Mouse (Mus musculus) ES-E14 (cell line): ENCODE measurements around the gene Hcn2. TPM values are rescaled to one million over a fixed set of nuclear protein-coding genes. Genes with fewer than 3 reads are reported as not detected.
A peak's percentile ranks its signal among the peaks of the same experiment; 100 is the strongest.

Experiments
- DNase-seq: peaks from one replicate; pipeline ENCODE4 v3.0.0-alpha.2; 2013; ENCODE audit warnings: low read depth, low spot score
- H3K27ac ChIP-seq: 2 replicates; pipeline ENCODE4 v1.5.1; 2012; ENCODE audit warnings: low read depth, mild to moderate bottlenecking, low read length, moderate library complexity, mixed read lengths; ENCODE audit not compliant: poor library complexity, insufficient read depth, severe bottlenecking
- H3K36me3 ChIP-seq: 2 replicates; pipeline ENCODE4 v1.6.1; 2012; ENCODE audit warnings: mild to moderate bottlenecking, low read length, moderate library complexity, mixed read lengths; ENCODE audit not compliant: control insufficient read depth, poor library complexity, insufficient read depth, severe bottlenecking
- H3K4me1 ChIP-seq, 2 experiments: fragments of 150-350 bp in 1 of 2; sonication (generic) in 1 of 2; 2 replicates each; pipeline ENCODE4 v1.6.1; 2012; ENCODE audit warnings: low read length in 2 of 2, mild to moderate bottlenecking in 1 of 2, mixed read lengths in 1 of 2; ENCODE audit not compliant: control insufficient read depth in 2 of 2, insufficient read depth in 2 of 2, poor library complexity in 1 of 2
- H3K4me3 ChIP-seq, 2 experiments: fragments of 150-350 bp in 1 of 2; sonication (generic) in 1 of 2; 2 replicates each; pipeline ENCODE4 v1.5.1; 2012; ENCODE audit warnings: low read length in 2 of 2, low read depth in 1 of 2, mild to moderate bottlenecking in 1 of 2, mixed read lengths in 1 of 2; ENCODE audit not compliant: insufficient read depth in 1 of 2, poor library complexity in 1 of 2, severe bottlenecking in 1 of 2
- H3K9ac ChIP-seq: 2 replicates; pipeline ENCODE4 v1.6.1; 2012; ENCODE audit warnings: low read depth, mild to moderate bottlenecking, low read length, mixed read lengths; ENCODE audit not compliant: poor library complexity, insufficient read depth, severe bottlenecking
- H3K9me3 ChIP-seq: fragments of 150-350 bp; sonication (generic); 2 replicates; pipeline ENCODE4 v1.6.1; 2012; ENCODE audit warnings: low read depth, mild to moderate bottlenecking, low read length; ENCODE audit not compliant: control insufficient read depth, insufficient read depth
- CHD2 ChIP-seq: IDR thresholded peaks from 2 replicates; pipeline ENCODE4 v1.6.1; 2014; ENCODE audit warnings: mild to moderate bottlenecking, low read depth, low read length, inconsistent platforms
- HCFC1 ChIP-seq: IDR thresholded peaks from 2 replicates; pipeline ENCODE4 v1.6.1; 2012; ENCODE audit warnings: low read length, inconsistent platforms, borderline replicate concordance; ENCODE audit not compliant: insufficient read depth
- MAFK ChIP-seq: IDR thresholded peaks from 2 replicates; pipeline ENCODE4 v1.6.1; 2014; ENCODE audit warnings: mild to moderate bottlenecking, low read depth, low read length, inconsistent platforms; ENCODE audit not compliant: insufficient read depth
- ZC3H11A ChIP-seq: IDR thresholded peaks from 2 replicates; pipeline ENCODE4 v1.6.1; 2012; ENCODE audit warnings: low read depth, mild to moderate bottlenecking, inconsistent platforms, low read length, borderline replicate concordance
- ZNF384 ChIP-seq: IDR thresholded peaks from 2 replicates; pipeline ENCODE4 v1.6.1; 2012; ENCODE audit warnings: low read depth, low read length, inconsistent platforms
- in situ Hi-C, 2 experiments: fragments of 600-800 bp; cut with MboI; formaldehyde crosslinking; loops; one replicate each; pipeline ENCODE4 v1.15.1; 2025; ENCODE audit warnings: low sequenced_read_pairs in 2 of 2, inconsistent platforms in 1 of 2; ENCODE audit not compliant: unreplicated experiment in 2 of 2
- total RNA-seq: library from RNA; depleted of rRNA; stranded (reverse); fragments of 300-350 nt; gene quantifications from 2 replicates; pipeline ENCODE4 v1.2.3, GENCODE M21; 2012

Hcn2 gene
- total RNA-seq, 1 experiment, result 5.0 TPM

- Histone ChIP-seq H3K9ac (no peak overlapping the region), H3K27ac (no peak overlapping the region), H3K9me3 (no peaks in the 10 kb centered on the region), H3K4me1 (peaks cover 0 to 19% of the 10 kb centered on the region in 2 experiments; a peak in 2 of 4 replicates), H3K4me3 (peak overlapping the region in 1 of 2 experiments; percentile 20; a peak in 1 of 4 replicates), H3K36me3 (no peaks in the 10 kb centered on the region)
- TF ChIP-seq MAFK, result no peak
- TF ChIP-seq ZC3H11A, result no peak
- TF ChIP-seq CHD2, result no peak
- no peak for TF ChIP-seq HCFC1
- in situ Hi-C loops, result no loop called here
- no peak for DNase-seq
Measured at GRCm38 (mm10) chr10:79778006-79778405, 61.6 kb downstream of the Hcn2 start.

GRCm38 (mm10) chr10:79779193-79779592, 62.8 kb downstream of the Hcn2 start:
- no peaks in the 10 kb centered on the region for H3K9me3 ChIP-seq
- no peak for DNase-seq
- no peak overlapping the region for H3K9ac ChIP-seq
- no peaks in the 10 kb centered on the region for H3K36me3 ChIP-seq
- H3K4me3 ChIP-seq, result no peak overlapping the region
- in situ Hi-C loops, result no loop called here
- H3K4me1 ChIP-seq, result peaks cover 0 to 21% of the 10 kb centered on the region in 2 experiments; a peak in 2 of 4 replicates
- H3K27ac ChIP-seq, result no peak overlapping the region
- no peak for TF ChIP-seq MAFK
- TF ChIP-seq ZC3H11A, result no peak
- TF ChIP-seq HCFC1, result no peak
- no peak for TF ChIP-seq ZNF384
- no peak for TF ChIP-seq CHD2

GRCm38 (mm10) chr10:79779784-79780663, 63.6 kb downstream of the Hcn2 start:
- H3K9ac ChIP-seq, result no peak overlapping the region
- no peaks in the 10 kb centered on the region for H3K36me3 ChIP-seq
- H3K27ac ChIP-seq, result no peak overlapping the region

GRCm38 (mm10) chr10:79780664-79781015, 64.2 kb downstream of the Hcn2 start:
- Histone ChIP-seq H3K4me1 (peaks cover 0 to 26% of the 10 kb centered on the region in 2 experiments; a peak in 2 of 4 replicates), H3K36me3 (no peaks in the 10 kb centered on the region), H3K27ac (no peak overlapping the region), H3K9me3 (no peaks in the 10 kb centered on the region), H3K4me3 (peak overlapping the region; percentile 65 to 69), H3K9ac (no peak overlapping the region)
- peak; percentile 93 for DNase-seq
- TF ChIP-seq HCFC1 (no peak), ZC3H11A (no peak), CHD2 (no peak), ZNF384 (no peak), MAFK (no peak)
- in situ Hi-C loops, result no loop called here

More at GRCm38 (mm10) chr10:79779784-79780663, 63.6 kb downstream of the Hcn2 start:
- Histone ChIP-seq H3K4me1 (peaks cover 0 to 26% of the 10 kb centered on the region in 2 experiments; a peak in 2 of 4 replicates), H3K4me3 (peak overlapping the region; percentile 65 to 69), H3K9me3 (no peaks in the 10 kb centered on the region)
- in situ Hi-C loops, result no loop called here
- DNase-seq, result peak; percentile 100
- 0 out of 2 replicates have a peak, but pooled peaks have one; percentile 8 for TF ChIP-seq HCFC1
- no peak for TF ChIP-seq ZNF384
- TF ChIP-seq ZC3H11A, result no peak
